Mouse (Mus musculus) liver, embryonic 14.5 days (tissue): ENCODE data around the gene Idua. TPM values are rescaled to one million over a fixed set of nuclear protein-coding genes. Genes with fewer than 3 reads are reported as not detected.
"Not testable (repeated sequence)": the region's sequence is repeated elsewhere in the genome, so short reads cannot be mapped to it uniquely, and the experiment has no call there.

ENCODE experiments used
- ATAC-seq: fragments of 200-750 bp; cut with Nextera tagmentation; 2 replicates; pipeline ENCODE4 v1.8.0; 2017; ENCODE audit warnings: moderate number of reproducible peaks, mild to moderate bottlenecking, moderate library complexity; ENCODE audit not compliant: insufficient read depth
- DNase-seq, 3 experiments: peaks; one replicate each; pipeline ENCODE4 v3.0.0-alpha.2; 2012 to 2013; ENCODE audit warnings: low read depth in 3 of 3, low spot score in 3 of 3
- H3K27ac ChIP-seq: fragments of 300-500 bp; sonication (generic); 2 replicates; pipeline ENCODE4 v1.5.1; 2014; ENCODE audit warnings: moderate library complexity, mild to moderate bottlenecking, control low read depth, inconsistent platforms
- H3K27me3 ChIP-seq: fragments of 300-500 bp; sonication (generic); 2 replicates; pipeline ENCODE4 v1.6.1; 2014; ENCODE audit warnings: mild to moderate bottlenecking, low read length, moderate library complexity; ENCODE audit not compliant: control insufficient read depth, insufficient read depth
- H3K36me3 ChIP-seq: fragments of 300-500 bp; sonication (generic); replicated peaks from 2 replicates; pipeline ENCODE4 v1.6.1; 2014; ENCODE audit warnings: low read depth; ENCODE audit not compliant: control insufficient read depth, insufficient read depth
- H3K4me1 ChIP-seq, 2 experiments: fragments of 200-500 bp in 1 of 2; fragments of 300-500 bp in 1 of 2; sonication (generic) in 1 of 2; replicated peaks; 2 replicates each; pipeline ENCODE4 v1.6.1; 2012 to 2014; ENCODE audit warnings: antibody characterized with exemption in 1 of 2, inconsistent platforms in 1 of 2, low read length in 1 of 2; ENCODE audit not compliant: control insufficient read depth in 2 of 2, insufficient read depth in 2 of 2
- H3K4me2 ChIP-seq: fragments of 300-500 bp; sonication (generic); 2 replicates; pipeline ENCODE4 v1.6.1; 2014; ENCODE audit warnings: low read depth, mild to moderate bottlenecking, control low read depth, moderate library complexity
- H3K4me3 ChIP-seq, 2 experiments: fragments of 200-500 bp in 1 of 2; fragments of 300-500 bp in 1 of 2; sonication (generic) in 1 of 2; 2 replicates each; pipeline ENCODE4 v1.5.1; 2012 to 2014; ENCODE audit warnings: low read depth in 2 of 2, low read length in 2 of 2, mild to moderate bottlenecking in 2 of 2, control low read depth in 1 of 2, inconsistent platforms in 1 of 2, moderate library complexity in 1 of 2; ENCODE audit not compliant: insufficient read depth in 1 of 2
- H3K9ac ChIP-seq: fragments of 300-500 bp; sonication (generic); replicated peaks from 2 replicates; pipeline ENCODE4 v1.6.1; 2014; ENCODE audit warnings: mild to moderate bottlenecking, control low read depth, moderate library complexity
- H3K9me3 ChIP-seq: fragments of 300-500 bp; sonication (generic); 2 replicates; pipeline ENCODE4 v1.6.1; 2016; ENCODE audit warnings: low read length, mixed read lengths; ENCODE audit not compliant: control insufficient read depth
- CTCF ChIP-seq: IDR thresholded peaks from 2 replicates; pipeline ENCODE4 v1.5.1; 2016; ENCODE audit warnings: antibody characterized with exemption, low read depth, control low read depth
- EP300 ChIP-seq: IDR thresholded peaks from 2 replicates; pipeline ENCODE4 v1.6.1; 2016; ENCODE audit warnings: antibody characterized with exemption, low read depth
- WGBS: fragments of 180-500 bp; shearing (Covaris S2); extraction: QIAGEN DNeasy Blood & Tissue Kit; methylation state at CpG from one replicate; pipeline ENCODE4 v1.1.7; 2014; ENCODE audit not compliant: insufficient replicate concordance; 5-methylcytosine and 5-hydroxymethylcytosine counted together
- polyA plus RNA-seq, 2 experiments: library from polyadenylated mRNA; depleted of rRNA in 1 of 2; stranded (reverse) in 1 of 2; unstranded in 1 of 2; fragments of >200 nt; fragmentation: Nextera tagmentation in 1 of 2; extraction: Ambion mirVana in 1 of 2; gene quantifications; 2 replicates each; pipeline versions ENCODE4 v1.2.1 to v1.2.3; 2012 to 2014

The Idua gene
- polyA plus RNA-seq, 2 experiments, result 2.9 to 3.1 TPM

DNA sequence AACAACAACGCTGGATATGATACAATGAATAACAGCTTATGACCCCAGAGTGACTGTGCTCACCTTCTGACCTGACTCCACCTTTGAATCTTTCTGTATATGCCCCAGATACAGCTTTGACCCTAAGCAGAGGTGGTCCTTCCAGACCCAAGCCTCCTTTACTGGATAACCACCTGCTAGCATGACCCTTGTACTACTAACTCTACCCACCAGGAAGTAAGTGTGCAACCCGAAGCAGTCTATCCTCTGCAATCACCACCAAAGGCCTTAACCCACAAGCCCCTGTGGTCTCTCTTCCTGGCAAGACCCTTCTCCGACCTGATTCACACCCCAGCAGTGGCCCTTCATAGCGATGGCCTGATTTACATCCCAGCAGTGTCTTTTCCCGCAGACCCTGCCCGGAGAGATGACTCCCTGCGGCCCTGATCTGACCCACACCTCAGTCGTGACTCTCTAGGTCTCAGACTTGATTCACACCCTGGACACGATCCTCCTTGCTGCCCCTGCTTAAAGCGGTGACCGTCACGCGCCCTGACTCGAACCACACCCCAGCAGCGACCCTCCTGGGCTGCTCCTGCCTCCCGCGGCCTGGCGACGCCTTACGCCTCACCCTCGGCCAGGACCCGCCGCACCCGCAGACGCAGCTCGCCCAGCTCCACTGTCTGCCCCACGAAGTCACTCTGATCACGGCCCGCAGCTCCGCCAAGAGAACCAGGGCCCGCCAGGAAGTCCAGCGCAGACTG lies 31.1 kb upstream of the Idua start:
- Histone ChIP-seq H3K4me2 (peak overlapping the region; percentile 93), H3K4me1 (peaks cover 13 to 18% of the 10 kb centered on the region in 2 experiments), H3K9ac (peak overlapping the region; percentile 80), H3K27me3 (no peaks in the 10 kb centered on the region), H3K27ac (peak overlapping the region; percentile 54), H3K9me3 (no peaks in the 10 kb centered on the region), H3K36me3 (peaks cover 9% of the 10 kb centered on the region), H3K4me3 (peak overlapping the region; percentile 70 to 83)
- DNase-seq (peak in 2 of 3 experiments; percentile 5 to 20), ATAC-seq (peak; percentile 85)
- no peak for TF ChIP-seq EP300
- TF ChIP-seq CTCF, result no peak
- under 1% methylated on average over 32 of the region's 32 CpGs for WGBS

- ATAC-seq (peak; percentile 94), DNase-seq (peak; percentile 87 to 90 (median 88))
- WGBS, result under 1% methylated on average over 58 of the region's 58 CpGs
- H3K9me3 ChIP-seq, result no peaks in the 10 kb centered on the region
- H3K27me3 ChIP-seq, result no peaks in the 10 kb centered on the region
- TF ChIP-seq CTCF, result no peak
- no peak for TF ChIP-seq EP300
- H3K36me3 ChIP-seq, result 0 out of 2 replicates have a peak, but pooled peaks cover 2% of the 10 kb centered on the region
- peak within 1 kb of the TSS; percentile 93 for H3K4me2 ChIP-seq
- peak within 1 kb of the TSS; percentile 54 for H3K27ac ChIP-seq
- H3K9ac ChIP-seq, result peak within 1 kb of the TSS; percentile 80
- H3K4me1 ChIP-seq, result peaks cover 13 to 18% of the 10 kb centered on the region in 2 experiments
- peak within 1 kb of the TSS; percentile 70 to 83 for H3K4me3 ChIP-seq
These were observed 30.3 kb upstream of the Idua start, which contains the start of the genes Gak and Tmem175 for GRCm38 (mm10) chr5:108629634-108630483. Gak (minus strand) TSS chr5:108629755. Tmem175 (plus strand) TSS chr5:108629770.

DNA sequence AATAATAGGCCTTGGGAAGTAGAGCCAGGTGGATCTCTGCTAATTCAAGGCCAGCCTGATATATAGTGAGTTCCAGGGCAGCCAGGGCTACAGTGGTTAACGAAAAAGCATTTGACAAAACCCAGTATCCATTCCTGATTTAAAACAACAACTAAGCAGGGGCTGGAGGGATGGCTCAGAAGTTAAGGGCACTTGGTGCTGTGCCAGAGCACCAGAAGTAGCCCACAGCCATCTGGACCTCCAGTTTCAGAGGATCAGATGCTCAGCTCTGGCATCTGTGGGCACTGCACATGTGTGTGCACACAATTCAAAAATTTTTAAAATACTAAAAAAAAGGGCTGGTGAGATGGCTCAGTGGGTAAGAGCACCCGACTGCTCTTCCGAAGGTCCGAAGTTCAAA lies 26.5 kb upstream of the Idua start:
- Histone ChIP-seq H3K4me1 (peaks cover 4 to 7% of the 10 kb centered on the region in 2 experiments), H3K9ac (no peak overlapping the region), H3K27me3 (no peaks in the 10 kb centered on the region), H3K36me3 (no peaks in the 10 kb centered on the region), H3K27ac (no peak overlapping the region), H3K4me2 (no peak overlapping the region), H3K9me3 (no peaks in the 10 kb centered on the region), H3K4me3 (no peak overlapping the region)
- ATAC-seq (no peak), DNase-seq (no peak)
- 95% methylated on average over 4 of the region's 4 CpGs for WGBS
- no peak for TF ChIP-seq CTCF
- TF ChIP-seq EP300, result no peak

DNA sequence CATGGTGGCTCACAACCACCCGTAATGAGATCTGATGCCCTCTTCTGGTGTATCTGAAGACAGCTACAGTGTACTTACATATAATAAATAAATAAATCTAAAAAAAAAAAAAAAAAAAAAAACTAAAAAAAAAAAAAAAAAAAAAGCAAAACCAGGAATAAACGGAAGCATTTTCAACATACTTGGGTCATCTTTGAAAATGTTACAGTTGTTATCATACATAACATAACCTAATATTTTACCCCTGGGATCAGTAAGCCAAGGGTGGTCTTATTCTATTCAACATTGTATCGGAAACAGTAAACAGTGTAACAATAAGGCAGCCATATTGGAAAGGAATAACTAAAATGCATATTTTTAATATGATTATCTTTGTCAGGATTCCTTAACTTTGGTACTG lies 26.0 kb upstream of the Idua start:
- ATAC-seq, H3K4me3 ChIP-seq, H3K9ac ChIP-seq, H3K27ac ChIP-seq, H3K4me1 ChIP-seq, H3K36me3 ChIP-seq, H3K9me3 ChIP-seq, DNase-seq, H3K27me3 ChIP-seq, H3K4me2 ChIP-seq: not testable (repeated sequence)
- WGBS, result 78% methylated on average over 2 of the region's 3 CpGs

DNA sequence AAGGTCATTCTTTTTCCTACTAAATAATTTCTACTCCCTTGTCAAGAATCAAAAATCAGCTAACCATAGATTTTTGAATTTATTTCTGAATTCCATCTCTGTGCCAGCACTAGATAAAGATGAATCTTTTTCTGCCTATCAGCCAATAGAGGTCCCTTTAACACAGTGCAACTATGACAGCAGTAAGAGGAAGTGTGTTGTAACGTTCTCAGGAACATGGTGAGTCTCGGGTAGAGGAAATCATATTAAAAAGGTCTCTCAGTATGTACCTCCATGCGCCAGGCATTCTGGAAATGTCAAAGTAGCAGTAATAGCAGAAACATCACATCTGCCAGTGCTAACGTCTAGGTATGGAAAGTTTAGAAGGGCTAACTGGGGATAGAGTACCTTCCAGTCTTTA lies 24.0 kb upstream of the Idua start:
- Histone ChIP-seq H3K9ac (no peak overlapping the region), H3K4me2 (no peak overlapping the region), H3K4me1 (no peaks in the 10 kb centered on the region), H3K27ac (no peak overlapping the region), H3K27me3 (no peaks in the 10 kb centered on the region), H3K36me3 (no peaks in the 10 kb centered on the region), H3K4me3 (no peak overlapping the region), H3K9me3 (no peaks in the 10 kb centered on the region)
- DNase-seq, result no peak
- ATAC-seq, result no peak
- 40% methylated on average over 4 of the region's 4 CpGs for WGBS
- TF ChIP-seq EP300, result no peak
- TF ChIP-seq CTCF, result no peak
